Mouse (Mus musculus) kidney, adult 2 months (tissue): Measurements from ENCODE around the gene Fzd4.

ENCODE experiments used
- CTCF ChIP-seq: fragments of 200-500 bp; conservative IDR thresholded peaks from 2 replicates; pipeline ENCODE4 v1.5.1; 2011; ENCODE audit warnings: low read depth, mild to moderate bottlenecking, control low read depth, low read length, moderate library complexity, mixed read lengths; ENCODE audit not compliant: insufficient read depth, insufficient read length
- POLR2A ChIP-seq: fragments of 200-500 bp; IDR thresholded peaks from one replicate; pipeline ENCODE4 v1.6.1; 2011; ENCODE audit warnings: low read depth, low read length, control low read depth

DNA sequence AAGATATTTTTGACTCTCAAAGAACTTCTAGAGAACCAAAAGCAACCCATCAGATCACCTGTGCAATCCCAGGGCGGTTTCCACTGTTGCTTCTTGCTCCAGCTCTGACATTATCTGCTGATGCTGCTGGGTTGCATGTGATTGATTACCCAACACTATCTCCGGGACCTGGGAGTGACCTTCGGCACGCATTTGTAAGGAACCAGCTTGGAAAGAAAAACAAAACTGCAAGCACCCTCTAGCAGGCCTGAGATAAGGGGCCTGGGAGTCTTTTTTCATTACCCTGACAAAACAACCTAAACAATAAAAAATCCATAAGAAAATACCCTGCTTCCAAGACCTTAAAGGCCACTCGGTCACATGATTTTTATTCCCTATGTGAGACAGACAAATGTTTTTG is 19.0 kb downstream of the Fzd4 start:
- TF ChIP-seq POLR2A (no peak), CTCF (no peak)
